Mouse (Mus musculus): ENCODE results near the gene Sltm. TPM values are rescaled to one million over a fixed set of nuclear protein-coding genes. Genes with fewer than 3 reads are reported as not detected.

Gene Sltm
- polyA plus RNA-seq (2015; fragmentation: Nextera tagmentation; extraction: Ambion mirVana), result 14.9 and 16.1 TPM in 2 replicates

DNA sequence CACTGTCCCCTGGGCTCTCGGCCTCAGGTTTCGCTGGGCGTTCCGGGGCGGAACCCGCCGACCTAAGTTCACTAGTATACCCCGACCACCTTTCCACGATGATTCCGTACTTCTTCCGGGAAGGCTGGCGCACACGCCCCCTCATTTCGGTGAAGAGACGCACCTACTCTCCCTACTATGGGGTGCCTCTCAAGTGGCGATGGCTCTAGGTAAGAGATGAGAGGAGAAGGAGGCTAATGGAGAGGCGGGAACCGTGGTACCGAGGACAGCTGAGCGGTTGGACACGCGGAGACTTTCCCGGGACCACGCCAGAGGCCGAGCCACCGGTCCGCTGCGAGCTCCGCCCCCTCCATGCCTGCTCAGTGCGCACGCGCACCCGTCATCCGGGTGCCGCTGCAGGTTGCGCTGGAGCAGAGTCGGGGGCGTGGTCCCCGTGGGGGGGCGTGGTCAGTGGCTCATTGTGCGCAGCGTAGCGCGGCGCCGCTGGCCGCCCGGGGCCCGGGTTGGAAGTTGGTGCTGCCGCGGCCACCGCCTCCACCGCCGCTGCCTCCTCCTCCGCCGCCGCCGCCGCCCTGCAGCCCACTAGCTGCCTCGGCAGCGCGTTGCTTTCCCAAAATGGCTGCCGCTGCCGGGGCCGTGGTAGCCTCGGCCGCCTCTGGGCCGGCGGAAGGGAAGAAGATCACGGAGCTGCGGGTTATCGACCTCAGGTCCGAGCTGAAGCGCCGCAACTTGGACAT lies at the start of gene Sltm:
TSS of gene Sltm (plus strand) at position 450 of the 737 bp plus-strand sequence.
- Histone ChIP-seq H3K4me3 (ENCODE audit: low read depth, low read length) (peak within 1 kb of the TSS; percentile 94), H3K4me1 (ENCODE audit: control insufficient read depth, low read depth, low read length) (peaks cover 10% of the 10 kb centered on the region), H3K27ac (ENCODE audit: low read length) (peak within 1 kb of the TSS; percentile 99), H3K9me3 (replicated peaks; ENCODE audit: control insufficient read depth, low read length) (no peaks in the 10 kb centered on the region), H3K27me3 (ENCODE audit: control insufficient read depth, insufficient read depth, low read depth, low read length) (no peaks in the 10 kb centered on the region), H3K4me2 (ENCODE audit: low read depth, low read length) (peak within 1 kb of the TSS; percentile 98), H3K36me3 (ENCODE audit: control insufficient read depth, insufficient read depth) (no peaks in the 10 kb centered on the region), H3K9ac (ENCODE audit: low read depth, low read length) (peak within 1 kb of the TSS; percentile 92)
- peak; percentile 93 for ATAC-seq (ENCODE audit: low read depth)
- WGBS (ENCODE audit: insufficient replicate concordance), result under 1% methylated on average over 74 of the region's 75 CpGs

DNA sequence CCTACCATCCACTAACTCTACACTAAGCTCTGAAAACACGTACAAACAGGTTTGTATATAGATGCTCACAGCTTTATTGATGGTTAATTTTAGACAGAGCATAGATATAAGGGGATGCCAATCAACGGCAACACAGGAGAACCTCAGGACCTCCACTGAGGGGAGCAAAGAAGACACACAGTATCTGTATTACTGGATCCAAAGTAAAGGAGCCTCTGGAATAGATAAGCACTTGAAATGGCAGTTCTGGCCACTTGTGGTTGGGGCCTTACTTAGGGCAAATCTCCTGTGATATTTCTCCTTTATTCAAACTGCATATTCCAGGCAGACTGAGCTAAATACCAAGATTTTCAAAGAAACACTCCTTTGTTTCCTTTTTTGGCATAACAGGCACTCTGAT lies 49.5 kb upstream of the Sltm start:
- Histone ChIP-seq H3K4me2 (ENCODE audit: low read depth, low read length) (no peak overlapping the region), H3K9ac (ENCODE audit: low read depth, low read length) (no peak overlapping the region), H3K27me3 (ENCODE audit: control insufficient read depth, insufficient read depth, low read depth, low read length) (no peaks in the 10 kb centered on the region), H3K4me1 (ENCODE audit: control insufficient read depth, low read depth, low read length) (peaks cover 19% of the 10 kb centered on the region), H3K27ac (ENCODE audit: low read length) (0 out of 2 replicates have a peak overlapping the region, but pooled peaks have one; percentile 37), H3K36me3 (ENCODE audit: control insufficient read depth, insufficient read depth) (no peaks in the 10 kb centered on the region), H3K4me3 (ENCODE audit: low read depth, low read length) (no peak overlapping the region), H3K9me3 (replicated peaks; ENCODE audit: control insufficient read depth, low read length) (no peaks in the 10 kb centered on the region)
- ATAC-seq (ENCODE audit: low read depth), result no peak
- 39% methylated on average over 2 of the region's 2 CpGs for WGBS (ENCODE audit: insufficient replicate concordance)

GRCm38 (mm10) chr9:70496990-70497389 lies 45.6 kb upstream of the Sltm start:
- no peak for ATAC-seq (ENCODE audit: low read depth)
- Histone ChIP-seq H3K4me1 (ENCODE audit: control insufficient read depth, low read depth, low read length) (peaks cover 14% of the 10 kb centered on the region), H3K9me3 (replicated peaks; ENCODE audit: control insufficient read depth, low read length) (no peaks in the 10 kb centered on the region), H3K4me2 (ENCODE audit: low read depth, low read length) (no peak overlapping the region), H3K36me3 (ENCODE audit: control insufficient read depth, insufficient read depth) (no peaks in the 10 kb centered on the region), H3K27me3 (ENCODE audit: control insufficient read depth, insufficient read depth, low read depth, low read length) (no peaks in the 10 kb centered on the region), H3K4me3 (ENCODE audit: low read depth, low read length) (no peak overlapping the region), H3K9ac (ENCODE audit: low read depth, low read length) (no peak overlapping the region), H3K27ac (ENCODE audit: low read length) (no peak overlapping the region)

- peaks cover 11% of the 10 kb centered on the region for H3K4me1 ChIP-seq (ENCODE audit: control insufficient read depth, low read depth, low read length)
- H3K27ac ChIP-seq (ENCODE audit: low read length), result peak overlapping the region; percentile 98
- H3K27me3 ChIP-seq (ENCODE audit: control insufficient read depth, insufficient read depth, low read depth, low read length), result no peaks in the 10 kb centered on the region
- peak overlapping the region; percentile 97 for H3K9ac ChIP-seq (ENCODE audit: low read depth, low read length)
- WGBS (ENCODE audit: insufficient replicate concordance), result 25% methylated on average over 10 of the region's 10 CpGs
- H3K4me3 ChIP-seq (ENCODE audit: low read depth, low read length), result peak overlapping the region; percentile 97
- peak overlapping the region; percentile 74 for H3K4me2 ChIP-seq (ENCODE audit: low read depth, low read length)
- H3K9me3 ChIP-seq (replicated peaks; ENCODE audit: control insufficient read depth, low read length), result no peaks in the 10 kb centered on the region
- no peak for ATAC-seq (ENCODE audit: low read depth)
- no peaks in the 10 kb centered on the region for H3K36me3 ChIP-seq (ENCODE audit: control insufficient read depth, insufficient read depth)
Measured at GRCm38 (mm10) chr9:70502284-70503014, 40.1 kb upstream of the Sltm start.

DNA sequence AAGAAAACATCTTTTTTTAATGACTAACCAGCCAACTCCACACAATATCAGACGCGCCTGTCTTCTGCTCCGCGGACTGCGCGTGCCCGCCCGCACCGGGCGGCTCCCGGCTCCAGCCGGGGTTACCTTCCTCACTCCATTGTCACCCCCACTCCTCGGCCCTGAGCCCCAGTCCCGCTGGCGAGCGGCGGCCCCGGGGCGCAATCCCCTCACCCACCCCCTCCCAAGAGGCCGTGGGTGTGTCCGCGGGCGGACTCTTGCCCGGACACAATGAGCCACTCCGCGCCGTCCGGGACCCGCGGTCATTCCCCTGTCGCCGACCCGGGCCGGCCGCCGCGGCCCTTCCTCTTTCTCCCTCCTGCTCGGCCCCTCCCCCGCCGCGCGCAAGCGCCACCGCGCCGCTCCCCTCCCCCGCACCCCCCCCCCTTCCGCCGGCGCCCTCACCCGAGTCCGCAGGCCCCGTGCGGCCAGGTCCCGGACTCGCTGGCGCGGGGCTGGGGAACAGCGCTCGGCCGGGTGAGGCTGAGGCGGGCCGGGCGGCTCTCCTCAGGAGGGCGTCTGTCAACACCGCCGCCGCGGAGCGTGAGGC lies 39.4 kb upstream of the Sltm start:
- peak overlapping the region; percentile 97 for H3K9ac ChIP-seq (ENCODE audit: low read depth, low read length)
- H3K27ac ChIP-seq (ENCODE audit: low read length), result peak overlapping the region; percentile 98
- peak; percentile 78 for ATAC-seq (ENCODE audit: low read depth)
- H3K27me3 ChIP-seq (ENCODE audit: control insufficient read depth, insufficient read depth, low read depth, low read length), result no peaks in the 10 kb centered on the region
- H3K9me3 ChIP-seq (replicated peaks; ENCODE audit: control insufficient read depth, low read length), result no peaks in the 10 kb centered on the region
- peak overlapping the region; percentile 97 for H3K4me3 ChIP-seq (ENCODE audit: low read depth, low read length)
- WGBS (ENCODE audit: insufficient replicate concordance), result under 1% methylated on average over 34 of the region's 70 CpGs
- H3K36me3 ChIP-seq (ENCODE audit: control insufficient read depth, insufficient read depth), result no peaks in the 10 kb centered on the region
- peak overlapping the region; percentile 74 for H3K4me2 ChIP-seq (ENCODE audit: low read depth, low read length)
- peaks cover 10% of the 10 kb centered on the region for H3K4me1 ChIP-seq (ENCODE audit: control insufficient read depth, low read depth, low read length)

DNA sequence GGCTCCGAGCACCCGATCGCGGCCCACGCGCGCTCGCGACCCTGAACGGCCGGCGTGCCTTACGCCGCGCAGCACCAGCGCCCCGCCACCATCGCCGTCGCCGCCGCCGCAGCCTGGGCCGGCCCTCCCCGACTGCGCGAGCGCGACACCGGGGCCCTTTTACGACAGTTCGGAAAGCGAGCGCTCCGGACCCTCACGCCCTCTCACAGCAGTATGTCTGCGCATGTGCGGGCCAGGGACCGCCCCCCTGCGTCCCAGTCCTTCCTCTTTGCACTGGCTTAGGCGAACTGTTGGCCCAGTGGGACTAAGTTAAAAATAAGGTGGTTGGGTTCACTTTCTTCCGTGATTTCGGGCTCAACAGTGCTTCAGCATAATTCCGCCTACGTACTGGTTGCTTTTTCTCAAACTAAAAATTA lies 38.9 kb upstream of the Sltm start, which contains the start of gene Rnf111:
TSS of gene Rnf111 (minus strand) at position 100 of the 416 bp plus-strand sequence.
- under 1% methylated on average over 31 of the region's 45 CpGs for whole genome bisulfite sequencing (ENCODE audit: insufficient replicate concordance)
- peak within 1 kb of the TSS; percentile 98 for H3K27ac ChIP-seq (ENCODE audit: low read length)
- H3K4me1 ChIP-seq (ENCODE audit: control insufficient read depth, low read depth, low read length), result peaks cover 10% of the 10 kb centered on the region
- peak within 1 kb of the TSS; percentile 78 for H3K4me2 ChIP-seq (ENCODE audit: low read depth, low read length)
- peak within 1 kb of the TSS; percentile 97 for H3K9ac ChIP-seq (ENCODE audit: low read depth, low read length)
- no peaks in the 10 kb centered on the region for H3K36me3 ChIP-seq (ENCODE audit: control insufficient read depth, insufficient read depth)
- H3K27me3 ChIP-seq (ENCODE audit: control insufficient read depth, insufficient read depth, low read depth, low read length), result no peaks in the 10 kb centered on the region
- H3K9me3 ChIP-seq (replicated peaks; ENCODE audit: control insufficient read depth, low read length), result no peaks in the 10 kb centered on the region
- peak within 1 kb of the TSS; percentile 97 for H3K4me3 ChIP-seq (ENCODE audit: low read depth, low read length)
- ATAC-seq (ENCODE audit: low read depth), result peak; percentile 94

DNA sequence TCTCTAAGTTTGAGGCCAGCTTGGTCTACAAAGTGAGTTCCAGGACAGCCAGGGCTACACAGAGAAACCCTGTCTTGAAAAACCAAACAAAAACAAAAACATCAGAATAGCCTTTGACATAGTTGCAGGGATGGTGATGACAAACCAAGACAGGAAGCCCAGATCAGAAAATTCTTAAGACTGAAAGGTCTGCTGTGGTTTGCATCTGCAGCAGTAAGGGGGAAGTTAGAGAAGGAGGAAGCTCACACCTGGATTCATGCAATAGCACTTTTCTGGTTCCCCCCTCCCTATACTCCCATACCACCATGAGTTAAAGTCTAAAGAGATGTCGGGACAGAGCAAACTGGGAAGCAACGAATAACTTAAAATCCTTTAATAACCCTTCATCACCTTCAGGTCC lies 36.4 kb upstream of the Sltm start:
- Histone ChIP-seq H3K9ac (ENCODE audit: low read depth, low read length) (no peak overlapping the region), H3K4me1 (ENCODE audit: control insufficient read depth, low read depth, low read length) (peaks cover 12% of the 10 kb centered on the region), H3K9me3 (replicated peaks; ENCODE audit: control insufficient read depth, low read length) (no peaks in the 10 kb centered on the region), H3K4me3 (ENCODE audit: low read depth, low read length) (no peak overlapping the region), H3K27ac (ENCODE audit: low read length) (no peak overlapping the region), H3K4me2 (ENCODE audit: low read depth, low read length) (no peak overlapping the region), H3K36me3 (ENCODE audit: control insufficient read depth, insufficient read depth) (no peaks in the 10 kb centered on the region), H3K27me3 (ENCODE audit: control insufficient read depth, insufficient read depth, low read depth, low read length) (no peaks in the 10 kb centered on the region)
- ATAC-seq (ENCODE audit: low read depth), result no peak
- WGBS (ENCODE audit: insufficient replicate concordance), result 51% methylated on average over 2 of the region's 2 CpGs

- H3K4me1 ChIP-seq (ENCODE audit: control insufficient read depth, low read depth, low read length), result peaks cover 12% of the 10 kb centered on the region
- no peaks in the 10 kb centered on the region for H3K9me3 ChIP-seq (replicated peaks; ENCODE audit: control insufficient read depth, low read length)
- no peaks in the 10 kb centered on the region for H3K27me3 ChIP-seq (ENCODE audit: control insufficient read depth, insufficient read depth, low read depth, low read length)
- WGBS (ENCODE audit: insufficient replicate concordance), result 67% methylated on average over 8 of the region's 8 CpGs
- H3K27ac ChIP-seq (ENCODE audit: low read length), result no peak overlapping the region
- ATAC-seq (ENCODE audit: low read depth), result no peak
- no peaks in the 10 kb centered on the region for H3K36me3 ChIP-seq (ENCODE audit: control insufficient read depth, insufficient read depth)
- no peak overlapping the region for H3K4me2 ChIP-seq (ENCODE audit: low read depth, low read length)
- H3K4me3 ChIP-seq (ENCODE audit: low read depth, low read length), result no peak overlapping the region
- H3K9ac ChIP-seq (ENCODE audit: low read depth, low read length), result no peak overlapping the region
Measured at GRCm38 (mm10) chr9:70506787-70507186, 35.8 kb upstream of the Sltm start.
